Mouse (Mus musculus) heart, postnatal 0 days (tissue): Measurements from ENCODE around the gene Bri3.

Experiments
- CTCF ChIP-seq: IDR thresholded peaks from 2 replicates; pipeline ENCODE4 v1.5.1; 2016; ENCODE audit warnings: antibody characterized with exemption, control low read depth, low read depth
- EP300 ChIP-seq: IDR thresholded peaks from 2 replicates; pipeline ENCODE4 v1.6.1; 2016; ENCODE audit warnings: antibody characterized with exemption, low read depth

GRCm38 (mm10) chr5:144257451-144258110 lies 13.3 kb downstream of the Bri3 start:
- TF ChIP-seq CTCF (no peak; the same call in none of the 2 replicates), EP300 (no peak)
